Mouse (Mus musculus): ENCODE results near the gene Yju2. TPM values are rescaled to one million over a fixed set of nuclear protein-coding genes. Genes with fewer than 3 reads are reported as not detected.

The Yju2 gene
- polyA plus RNA-seq, 1 experiment from 2014 or later = 26.7 TPM

DNA sequence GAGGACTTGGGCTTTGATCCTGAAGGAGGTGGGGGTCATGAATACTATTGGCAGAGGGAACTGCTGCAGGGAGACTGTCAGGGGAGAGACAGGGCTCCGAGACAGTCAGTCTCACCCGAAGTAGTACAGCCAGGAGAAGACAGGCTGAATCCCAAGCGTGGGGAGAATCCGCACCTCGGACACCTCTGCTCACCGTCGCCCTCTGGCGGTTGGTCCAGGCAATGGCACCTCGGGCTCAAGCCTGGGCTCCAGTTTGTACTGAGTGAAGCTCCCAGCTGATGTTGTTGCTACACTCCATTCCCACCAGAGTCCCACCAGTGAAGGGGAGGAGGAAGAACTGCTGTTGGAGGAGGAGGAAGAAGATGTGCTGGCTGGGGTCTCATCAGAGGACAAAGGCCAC, 51.8 kb downstream of the Yju2 start:
- no peaks in the 10 kb centered on the region for H3K9me3 ChIP-seq (replicated peaks)
- peaks cover 45% of the 10 kb centered on the region for H3K36me3 ChIP-seq
- H3K27ac ChIP-seq = no peak overlapping the region
- H3K4me3 ChIP-seq = peak overlapping the region; percentile 81
- no peak for ATAC-seq (ENCODE audit: low FRiP score)
- no peaks in the 10 kb centered on the region for H3K27me3 ChIP-seq
- 7% methylated on average over 9 of the region's 9 CpGs for WGBS
- H3K9ac ChIP-seq = peak overlapping the region; percentile 95
- peaks cover 25% of the 10 kb centered on the region for H3K4me1 ChIP-seq
- H3K4me2 ChIP-seq (replicated peaks) = peak overlapping the region; percentile 84

DNA sequence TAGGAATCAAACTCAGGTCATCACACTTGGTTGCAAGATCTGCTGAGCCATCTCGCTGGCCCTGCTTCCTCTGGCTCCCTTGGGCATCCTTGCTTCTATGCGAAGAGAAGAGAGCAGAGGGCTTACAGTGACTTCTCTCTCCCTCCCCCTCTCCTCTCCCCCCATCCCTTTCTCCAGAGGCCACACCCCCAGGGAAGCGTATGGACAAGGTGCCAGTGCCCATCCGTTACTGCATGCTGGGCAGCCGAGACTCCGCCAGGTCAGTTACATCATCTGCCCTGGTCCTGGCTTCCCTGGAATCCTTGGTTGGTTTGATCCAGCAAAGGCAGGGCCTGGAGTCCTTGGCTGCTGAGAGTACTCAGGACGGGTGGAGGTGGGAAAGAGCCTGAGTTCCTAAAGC, 52.5 kb downstream of the Yju2 start:
- H3K4me2 ChIP-seq (replicated peaks) = peak overlapping the region; percentile 84; the same call in 1 of the 2 replicates
- peaks cover 53% of the 10 kb centered on the region for H3K36me3 ChIP-seq
- no peak overlapping the region for H3K4me3 ChIP-seq
- 0 out of 2 replicates have a peak overlapping the region, but pooled peaks have one; percentile 95 for H3K9ac ChIP-seq
- ATAC-seq (ENCODE audit: low FRiP score) = no peak
- WGBS = 85% methylated on average over 7 of the region's 7 CpGs
- H3K9me3 ChIP-seq (replicated peaks) = no peaks in the 10 kb centered on the region
- H3K4me1 ChIP-seq = peaks cover 25% of the 10 kb centered on the region
- H3K27ac ChIP-seq = no peak overlapping the region
- no peaks in the 10 kb centered on the region for H3K27me3 ChIP-seq

DNA sequence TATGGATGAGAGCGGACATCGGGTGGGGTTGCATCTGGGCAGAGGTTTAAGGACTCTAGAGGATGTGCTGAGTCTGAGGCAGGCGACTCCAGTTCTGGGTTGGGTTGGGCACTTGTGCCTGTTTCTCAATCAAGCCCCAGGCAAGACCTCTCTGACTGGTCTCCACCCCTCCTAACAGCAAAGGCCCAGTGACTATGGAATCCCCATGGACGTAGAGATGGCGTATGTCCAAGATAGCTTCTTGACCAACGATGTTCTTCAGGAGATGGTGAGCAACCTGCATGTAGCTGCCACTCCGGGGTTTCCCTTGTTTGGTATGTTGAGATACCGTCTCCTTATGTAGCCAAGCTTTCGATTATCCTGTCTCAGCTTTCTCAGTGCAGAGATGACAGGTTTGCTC, 56.4 kb downstream of the Yju2 start:
- Histone ChIP-seq H3K36me3 (peaks cover 83% of the 10 kb centered on the region), H3K4me1 (peaks cover 14% of the 10 kb centered on the region), H3K27ac (no peak overlapping the region), H3K27me3 (no peaks in the 10 kb centered on the region), H3K9me3 (replicated peaks) (no peaks in the 10 kb centered on the region), H3K4me3 (no peak overlapping the region), H3K4me2 (replicated peaks) (no peak overlapping the region), H3K9ac (no peak overlapping the region)
- no peak for ATAC-seq (ENCODE audit: low FRiP score)
- 94% methylated on average over 9 of the region's 9 CpGs for WGBS

DNA sequence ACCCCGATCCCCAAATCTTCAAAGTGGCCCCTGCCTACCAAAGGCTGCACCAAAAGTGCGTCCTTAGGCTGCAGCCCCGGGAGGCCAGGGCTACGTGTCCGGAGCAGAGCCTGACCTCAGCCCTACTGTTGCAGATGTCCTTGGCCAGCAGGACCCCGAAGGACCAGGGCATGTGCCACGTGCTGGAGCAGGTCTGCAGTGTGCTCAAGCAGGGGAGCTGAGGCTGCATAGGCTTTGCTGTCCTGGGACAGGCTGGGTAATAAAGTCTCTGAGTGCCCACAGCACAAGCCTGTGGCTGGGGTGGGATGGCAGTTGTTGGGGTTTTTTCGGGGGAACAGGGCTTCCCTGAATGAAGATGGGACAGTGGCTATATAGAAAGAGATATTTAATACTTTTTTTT, 57.5 kb downstream of the Yju2 start:
- no peak overlapping the region for H3K4me3 ChIP-seq
- no peaks in the 10 kb centered on the region for H3K9me3 ChIP-seq (replicated peaks)
- 92% methylated on average over 8 of the region's 8 CpGs for WGBS

DNA sequence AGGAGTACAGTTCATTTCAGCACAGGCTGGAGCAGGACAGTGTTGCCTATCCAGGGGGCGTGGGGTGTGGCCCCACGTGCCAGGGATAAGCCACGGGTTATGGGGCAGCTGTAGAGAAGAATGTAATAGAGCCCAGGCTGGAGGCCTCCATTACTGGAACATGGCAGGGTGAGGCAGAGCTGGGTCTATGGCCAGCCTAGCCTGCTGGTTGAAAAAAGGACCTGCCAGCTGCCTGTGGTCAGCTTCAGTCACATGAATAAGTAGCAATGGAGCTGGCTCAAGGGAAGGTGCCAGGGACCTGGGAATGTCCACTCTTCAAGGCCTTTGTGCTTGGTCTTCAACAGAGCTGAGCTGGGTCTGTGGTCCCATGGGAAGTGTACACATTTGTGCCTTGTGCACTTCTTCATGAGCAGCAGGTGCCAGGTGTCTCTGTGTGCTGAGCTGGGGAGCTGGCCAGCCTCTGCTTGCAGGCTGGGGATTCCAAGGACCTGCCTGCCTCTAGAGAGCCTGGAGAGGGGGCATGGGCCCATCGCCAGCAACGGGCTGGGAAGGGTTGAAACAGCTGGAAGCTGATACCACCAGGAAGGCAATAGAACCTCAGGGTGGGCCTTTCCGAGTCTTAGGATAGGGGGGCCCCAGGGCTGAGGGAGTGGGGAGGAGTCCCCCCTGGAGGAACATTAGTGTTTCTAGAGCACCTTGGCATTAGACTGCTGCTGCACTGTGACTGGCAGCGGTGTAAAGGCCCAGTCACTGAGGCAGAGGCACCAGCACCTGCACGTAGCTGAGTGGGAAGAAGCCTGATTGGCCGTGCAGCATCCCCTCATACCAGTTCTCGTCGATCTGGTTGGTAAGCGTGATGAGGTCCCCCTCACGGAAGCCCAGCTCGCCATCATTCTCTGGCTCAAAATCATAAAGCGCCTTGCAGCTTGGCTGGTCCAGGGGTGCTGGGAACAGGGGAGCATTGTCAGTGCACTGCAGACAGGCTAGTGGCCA, 58.2 kb downstream of the Yju2 start:
- no peaks in the 10 kb centered on the region for H3K27me3 ChIP-seq
- no peak for ATAC-seq (ENCODE audit: low FRiP score)
- H3K36me3 ChIP-seq = peaks cover 70% of the 10 kb centered on the region
- no peak overlapping the region for H3K4me2 ChIP-seq (replicated peaks)
- H3K4me1 ChIP-seq = no peaks in the 10 kb centered on the region
- H3K27ac ChIP-seq = no peak overlapping the region
- H3K9me3 ChIP-seq (replicated peaks) = no peaks in the 10 kb centered on the region
- no peak overlapping the region for H3K4me3 ChIP-seq
- H3K9ac ChIP-seq = no peak overlapping the region
- WGBS = 83% methylated on average over 15 of the region's 15 CpGs

More for the DNA sequence above, 57.5 kb downstream of the Yju2 start:
- Histone ChIP-seq H3K27ac (no peak overlapping the region), H3K36me3 (peaks cover 77% of the 10 kb centered on the region), H3K9ac (no peak overlapping the region), H3K4me2 (replicated peaks) (no peak overlapping the region), H3K27me3 (no peaks in the 10 kb centered on the region), H3K4me1 (peaks cover 3% of the 10 kb centered on the region)
- ATAC-seq (ENCODE audit: low FRiP score) = no peak

DNA sequence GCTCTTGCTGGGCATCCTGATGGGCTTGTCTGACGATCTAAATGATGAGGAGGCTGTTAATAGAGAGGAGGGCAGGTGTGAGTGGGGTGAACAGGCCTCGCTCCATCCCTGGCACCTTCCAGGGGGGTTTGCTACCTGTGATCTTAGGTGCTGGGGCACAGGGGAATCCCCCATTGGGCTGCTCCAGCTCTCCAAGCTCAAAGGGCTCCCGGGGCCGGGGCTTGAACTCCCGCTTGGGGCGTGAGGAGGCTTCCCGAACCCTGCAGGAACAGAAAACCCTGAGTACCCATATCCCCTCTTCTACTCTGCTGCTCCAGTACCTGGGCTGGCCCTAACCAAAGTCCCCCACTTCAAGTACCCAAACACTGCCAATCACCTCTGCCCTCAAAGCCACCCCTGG, 58.9 kb downstream of the Yju2 start:
- WGBS = 84% methylated on average over 7 of the region's 7 CpGs
- no peaks in the 10 kb centered on the region for H3K9me3 ChIP-seq (replicated peaks)
- H3K9ac ChIP-seq = no peak overlapping the region
- no peak overlapping the region for H3K4me3 ChIP-seq
- peaks cover 6% of the 10 kb centered on the region for H3K4me1 ChIP-seq
- H3K4me2 ChIP-seq (replicated peaks) = no peak overlapping the region
- H3K27ac ChIP-seq = 0 out of 2 replicates have a peak overlapping the region, but pooled peaks have one; percentile 17
- H3K27me3 ChIP-seq = no peaks in the 10 kb centered on the region
- H3K36me3 ChIP-seq = peaks cover 64% of the 10 kb centered on the region
- ATAC-seq (ENCODE audit: low FRiP score) = no peak

Other genes with a start within 250 kb of the Yju2 start
- 10.2 and 11.9 TPM in 2 replicates for gene Pot1b, start 246.5 kb upstream of the Yju2 start, polyA plus RNA-seq (2016; fragmentation: Nextera tagmentation; extraction: Ambion mirVana)
- gene Adgre4, start 209.1 kb upstream of the Yju2 start, polyA plus RNA-seq (2016; fragmentation: Nextera tagmentation; extraction: Ambion mirVana) = 0.08 TPM in 1 of 2 replicates, not detected in the other
- gene Zfp119a, start 80.2 kb upstream of the Yju2 start, polyA plus RNA-seq (2016; fragmentation: Nextera tagmentation; extraction: Ambion mirVana) = 11.0 and 11.4 TPM in 2 replicates
- 13.0 and 15.1 TPM in 2 replicates for gene Zfp959, start 67.0 kb upstream of the Yju2 start, polyA plus RNA-seq (2016; fragmentation: Nextera tagmentation; extraction: Ambion mirVana)
- gene Zfp119b, start 9.6 kb upstream of the Yju2 start, polyA plus RNA-seq (2016; fragmentation: Nextera tagmentation; extraction: Ambion mirVana) = 6.2 and 6.3 TPM in 2 replicates
- 2.6 and 4.4 TPM in 2 replicates for gene Ebi3, start 6.5 kb upstream of the Yju2 start, polyA plus RNA-seq (2016; fragmentation: Nextera tagmentation; extraction: Ambion mirVana)
- 133 and 135 TPM in 2 replicates for gene Shd, start 11.4 kb downstream of the Yju2 start, polyA plus RNA-seq (2016; fragmentation: Nextera tagmentation; extraction: Ambion mirVana)
- gene Fsd1, start 27.4 kb downstream of the Yju2 start, polyA plus RNA-seq (2016; fragmentation: Nextera tagmentation; extraction: Ambion mirVana) = 96.4 and 103 TPM in 2 replicates
- gene Stap2, start 46.5 kb downstream of the Yju2 start, polyA plus RNA-seq (2016; fragmentation: Nextera tagmentation; extraction: Ambion mirVana) = 6.5 and 6.6 TPM in 2 replicates
- gene Mpnd, start 46.6 kb downstream of the Yju2 start, polyA plus RNA-seq (2016; fragmentation: Nextera tagmentation; extraction: Ambion mirVana) = 196 and 209 TPM in 2 replicates
- 141 and 144 TPM in 2 replicates for gene Sh3gl1, start 77.5 kb downstream of the Yju2 start, polyA plus RNA-seq (2016; fragmentation: Nextera tagmentation; extraction: Ambion mirVana)
- gene Chaf1a, start 81.3 kb downstream of the Yju2 start, polyA plus RNA-seq (2016; fragmentation: Nextera tagmentation; extraction: Ambion mirVana) = 26.8 and 30.2 TPM in 2 replicates
- gene Ubxn6, start 115.9 kb downstream of the Yju2 start, polyA plus RNA-seq (2016; fragmentation: Nextera tagmentation; extraction: Ambion mirVana) = 62.4 and 64.5 TPM in 2 replicates
- gene Hdgfl2, start 120.5 kb downstream of the Yju2 start, polyA plus RNA-seq (2016; fragmentation: Nextera tagmentation; extraction: Ambion mirVana) = 167 and 177 TPM in 2 replicates
- 0.06 and 0.09 TPM in 2 replicates for gene Plin4, start 150.7 kb downstream of the Yju2 start, polyA plus RNA-seq (2016; fragmentation: Nextera tagmentation; extraction: Ambion mirVana)
- 0.42 and 0.62 TPM in 2 replicates for gene Plin5, start 158.5 kb downstream of the Yju2 start, polyA plus RNA-seq (2016; fragmentation: Nextera tagmentation; extraction: Ambion mirVana)
- gene Lrg1, start 162.9 kb downstream of the Yju2 start, polyA plus RNA-seq (2016; fragmentation: Nextera tagmentation; extraction: Ambion mirVana) = 0.25 and 0.27 TPM in 2 replicates
- 9.6 and 11.2 TPM in 2 replicates for gene Sema6b, start 181.2 kb downstream of the Yju2 start, polyA plus RNA-seq (2016; fragmentation: Nextera tagmentation; extraction: Ambion mirVana)
- gene Tnfaip8l1, start 203.4 kb downstream of the Yju2 start, polyA plus RNA-seq (2016; fragmentation: Nextera tagmentation; extraction: Ambion mirVana) = 8.4 and 8.9 TPM in 2 replicates
- 59.2 and 63.0 TPM in 2 replicates for gene Mydgf, start 224.8 kb downstream of the Yju2 start, polyA plus RNA-seq (2016; fragmentation: Nextera tagmentation; extraction: Ambion mirVana)